23 mouse cellular contexts compared by ENCODE assay signal in genomic region chr8:6125265-6125664, GRCm38 (mm10).
DNase-seq lines count a peak whose midpoint lies in the region; ATAC-seq and TF ChIP-seq lines count a peak whose summit lies in the region.
"Had no signal": no experiment of that assay in that cellular context is flagged by ENCODE, and none has a peak within 500 bp of the region (broad histone marks: within the 10 kb centered on the region; RNA-seq: fewer than 3 reads in every experiment).

No protein-coding gene starts in this region.

- no peaks in the 10 kb centered on the region for H3K9me3 ChIP-seq in intestine, embryonic 15.5 days
- H3K9me3 ChIP-seq: G1E had no signal

- peak; percentile 60; the same call in 1 of the 2 replicates for ATAC-seq in common myeloid progenitor, adult 5-6 weeks (replicated peaks; ENCODE audit: low read depth, poor library complexity, severe bottlenecking)
- ATAC-seq in megakaryocyte, adult 5-6 weeks (ENCODE audit: poor library complexity, severe bottlenecking), result peak; percentile 30; the same call in 1 of the 2 replicates
- ATAC-seq in megakaryocyte progenitor cell, adult 5-6 weeks (replicated peaks; ENCODE audit: poor library complexity), result peak; percentile 58
- ATAC-seq in intestine, embryonic 15.5 days, result no peak
- ATAC-seq: activated CD4-positive, CD25-positive, alpha-beta regulatory T cell, adult 4 months; CD4-positive, CD25-positive, alpha-beta regulatory T cell, adult 4 months; Patski had no signal

- H3K79me2 ChIP-seq in heart, adult 2 months (replicated peaks; ENCODE audit: control insufficient read depth, insufficient read depth, low read length), result no peaks in the 10 kb centered on the region

- H3K4me1 ChIP-seq in intestine, embryonic 15.5 days (replicated peaks), result no peaks in the 10 kb centered on the region
- H3K4me1 ChIP-seq in heart, adult 2 months (ENCODE audit: control insufficient read depth, insufficient read depth, low read length), result no peaks in the 10 kb centered on the region

- no peak for TF ChIP-seq POLR2A in heart, adult 2 months (IDR thresholded peaks at IDR 0.05; ENCODE audit: insufficient read depth, low read depth, low read length)

- TF ChIP-seq CTCF in heart, adult 2 months (IDR thresholded peaks at IDR 0.05), result no peak

- TF ChIP-seq EP300 in heart, adult 2 months (IDR thresholded peaks at IDR 0.05; ENCODE audit: insufficient read depth, low read depth, low read length), result no peak

- H3K9ac ChIP-seq in intestine, embryonic 15.5 days, result no peak overlapping the region
- H3K9ac ChIP-seq in heart, adult 2 months (ENCODE audit: low read depth, low read length), result no peak overlapping the region

- no peaks in the 10 kb centered on the region for H3K27me3 ChIP-seq in intestine, embryonic 15.5 days (replicated peaks)
- no peaks in the 10 kb centered on the region for H3K27me3 ChIP-seq in heart, adult 2 months (ENCODE audit: control insufficient read depth, insufficient read depth, low read length)
- H3K27me3 ChIP-seq: CH12.LX, Patski had no signal

- intact Hi-C loops in heart, adult 2 months (cut with DNase I), result no loop called here

- DNase-seq in Muller cell, postnatal 12 days (ENCODE audit: inconsistent ontology term), result peak; percentile 31
- no peak for DNase-seq in heart, adult 2 months
- DNase-seq in right cerebral cortex, adult 18-20 months, result no peak
- DNase-seq in adrenal gland, adult 8-10 months, result no peak
- DNase-seq: adrenal gland, adult 2 months; adrenal gland, postnatal 10 days; adrenal gland, postnatal 14 days; adrenal gland, postnatal 25 days; adrenal gland, postnatal 36 days; B cell, adult 2 months; cerebellum, adult 11 months; cerebellum, adult 11-12 months; cerebellum, adult 18-20 months; cerebellum, adult 2 months had no signal

- no peak overlapping the region for H3K4me3 ChIP-seq in intestine, embryonic 15.5 days (replicated peaks)
- no peak overlapping the region for H3K4me3 ChIP-seq in heart, adult 2 months

- no peak overlapping the region for H3K27ac ChIP-seq in intestine, embryonic 15.5 days
- no peak overlapping the region for H3K27ac ChIP-seq in heart, adult 2 months

- H3K36me3 ChIP-seq in intestine, embryonic 15.5 days, result no peaks in the 10 kb centered on the region
- H3K36me3 ChIP-seq in heart, adult 2 months (ENCODE audit: control insufficient read depth, insufficient read depth, low read length), result no peaks in the 10 kb centered on the region
- H3K36me3 ChIP-seq: G1E had no signal

- H3K4me2 ChIP-seq in intestine, embryonic 15.5 days (replicated peaks), result no peak overlapping the region
